ENCODE assay signal across 7 mouse cellular contexts in the genomic region with DNA sequence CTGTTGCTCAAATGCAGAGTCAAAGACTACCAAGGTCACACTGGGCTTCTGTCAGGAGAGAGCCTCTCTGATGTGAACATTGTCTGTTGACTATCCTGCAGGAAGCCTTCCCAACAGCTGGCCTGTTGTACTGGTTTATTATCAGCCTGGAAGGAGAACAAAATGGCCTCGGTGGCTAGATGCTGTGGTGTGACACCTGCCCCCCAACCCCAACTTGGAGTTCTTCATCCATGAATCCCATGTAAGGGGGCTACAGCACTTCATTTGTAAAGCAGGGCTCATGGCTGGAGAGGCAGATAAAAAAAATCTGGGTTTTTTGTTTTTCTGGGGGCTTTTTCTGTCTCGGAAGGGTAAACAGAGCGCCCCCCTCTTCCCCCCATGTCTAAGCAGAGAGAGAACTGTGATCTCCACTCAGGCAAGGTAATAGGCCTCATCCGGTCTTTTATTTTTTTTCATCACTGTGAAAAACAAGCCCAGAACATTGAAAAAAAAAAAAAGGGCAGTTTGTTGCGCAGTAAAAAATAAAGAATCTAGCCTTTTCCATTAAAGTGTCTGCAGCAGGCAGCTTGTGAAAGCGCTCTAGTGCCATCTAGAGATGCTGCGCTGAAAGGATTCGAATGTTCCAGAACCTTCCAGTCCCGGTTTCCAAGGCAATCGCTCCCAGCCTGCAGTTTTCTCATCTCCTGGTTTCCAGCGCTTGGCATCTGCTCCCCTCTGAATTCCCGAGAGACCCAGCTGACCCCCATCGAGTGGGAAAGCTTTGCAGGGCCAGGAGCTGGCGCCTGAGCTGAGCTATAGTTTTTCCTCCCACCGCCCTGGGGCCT.
A peak's percentile ranks its signal among the peaks of the same experiment; 100 is the strongest.
DNase-seq lines count a peak whose midpoint lies in the region; ATAC-seq and TF ChIP-seq lines count a peak whose summit lies in the region.

No protein-coding gene starts in this region.

- peaks cover 47% of the 10 kb centered on the region for H3K4me1 ChIP-seq in embryonic facial prominence, embryonic 10.5 days
- H3K4me1 ChIP-seq in midbrain, embryonic 14.5 days (ENCODE audit: control insufficient read depth, insufficient read depth, low read length): peaks cover 10% of the 10 kb centered on the region
- peaks cover 19% of the 10 kb centered on the region; the same call in 1 of the 2 replicates for H3K4me1 ChIP-seq in spleen, adult 2 months (ENCODE audit: control insufficient read depth, insufficient read depth, insufficient read length)

- H3K4me3 ChIP-seq in embryonic facial prominence, embryonic 10.5 days: peak overlapping the region; percentile 36; the same call in 1 of the 2 replicates
- H3K4me3 ChIP-seq in midbrain, embryonic 14.5 days (replicated peaks; ENCODE audit: low read depth, low read length): no peak overlapping the region
- H3K4me3 ChIP-seq in spleen, adult 2 months (ENCODE audit: extremely low read depth, insufficient read depth, insufficient read length): no peak overlapping the region

- no peaks in the 10 kb centered on the region for H3K36me3 ChIP-seq in embryonic facial prominence, embryonic 10.5 days (replicated peaks)
- no peaks in the 10 kb centered on the region for H3K36me3 ChIP-seq in midbrain, embryonic 14.5 days (ENCODE audit: control insufficient read depth, insufficient read depth, low read length)
- H3K36me3 ChIP-seq in spleen, adult 2 months (ENCODE audit: control insufficient read depth, insufficient read depth, low read length): no peaks in the 10 kb centered on the region

- H3K27ac ChIP-seq in embryonic facial prominence, embryonic 10.5 days (replicated peaks): peak overlapping the region; percentile 90
- H3K27ac ChIP-seq in midbrain, embryonic 14.5 days (replicated peaks; ENCODE audit: low read depth, low read length): peak overlapping the region; percentile 50; the same call in 1 of the 2 replicates
- H3K27ac ChIP-seq in spleen, adult 2 months (ENCODE audit: insufficient read depth, low read length): peak overlapping the region; percentile 93

- no peak for TF ChIP-seq POLR2A in spleen, adult 2 months (IDR thresholded peaks at IDR 0.05; ENCODE audit: low read depth, low read length)

- peak; percentile 26; the same call in 1 of the 2 replicates for TF ChIP-seq CTCF in spleen, adult 2 months (IDR thresholded peaks at IDR 0.05; ENCODE audit: extremely low read depth, insufficient read depth, insufficient read length, insufficient replicate concordance)

- intact Hi-C loops in left cerebral cortex, postnatal 25 days (cut with DNase I): loop anchor here (1.0 to 5.0 kb wide), 5 partner anchors 43 to 546 kb away; a partner anchor contains a TSS

- 15% methylated on average over 15 of the region's 15 CpGs for WGBS in embryonic facial prominence, embryonic 10.5 days
- 30% methylated on average over 15 of the region's 15 CpGs for WGBS in midbrain, embryonic 14.5 days
- 25% methylated on average over 15 of the region's 15 CpGs for WGBS in spleen, adult 2 months

- no peak overlapping the region for H3K4me2 ChIP-seq in midbrain, embryonic 14.5 days (ENCODE audit: low read length)

- H3K9ac ChIP-seq in midbrain, embryonic 14.5 days (replicated peaks; ENCODE audit: low read length): 0 out of 2 replicates have a peak overlapping the region, but pooled peaks have one; percentile 13

- peak; percentile 59 for ATAC-seq in midbrain, embryonic 14.5 days (ENCODE audit: low FRiP score, low TSS enrichment)

- no peaks in the 10 kb centered on the region for H3K27me3 ChIP-seq in embryonic facial prominence, embryonic 10.5 days (replicated peaks; ENCODE audit: low read depth, poor library complexity, severe bottlenecking)
- H3K27me3 ChIP-seq in midbrain, embryonic 14.5 days (ENCODE audit: control insufficient read depth, insufficient read depth, low read length): no peaks in the 10 kb centered on the region
- H3K27me3 ChIP-seq in spleen, adult 2 months (ENCODE audit: control insufficient read depth, insufficient read depth, low read length): no peaks in the 10 kb centered on the region

- DNase-seq in adrenal gland, postnatal 25 days: peak; percentile 56
- peak; percentile 94 for DNase-seq in embryonic facial prominence, embryonic 10.5 days (ENCODE audit: low spot score)
- DNase-seq in heart, adult 18-20 months: peak; percentile 91
- peak; percentile 66 for DNase-seq in kidney, adult 11 months
- peak; percentile 79 to 84 for DNase-seq in left cerebral cortex, postnatal 25 days (ENCODE audit: low spot score in 2 of 2)
- peak; percentile 93 for DNase-seq in midbrain, embryonic 14.5 days
- peak; percentile 54 to 61 for DNase-seq in spleen, adult 2 months (ENCODE audit: low read depth in 1 of 2, low spot score in 2 of 2)

- H3K9me3 ChIP-seq in embryonic facial prominence, embryonic 10.5 days: no peaks in the 10 kb centered on the region
- H3K9me3 ChIP-seq in midbrain, embryonic 14.5 days (ENCODE audit: control insufficient read depth, low read length): no peaks in the 10 kb centered on the region
